1 mouse cellular context compared by ENCODE assay signal in the genomic region with DNA sequence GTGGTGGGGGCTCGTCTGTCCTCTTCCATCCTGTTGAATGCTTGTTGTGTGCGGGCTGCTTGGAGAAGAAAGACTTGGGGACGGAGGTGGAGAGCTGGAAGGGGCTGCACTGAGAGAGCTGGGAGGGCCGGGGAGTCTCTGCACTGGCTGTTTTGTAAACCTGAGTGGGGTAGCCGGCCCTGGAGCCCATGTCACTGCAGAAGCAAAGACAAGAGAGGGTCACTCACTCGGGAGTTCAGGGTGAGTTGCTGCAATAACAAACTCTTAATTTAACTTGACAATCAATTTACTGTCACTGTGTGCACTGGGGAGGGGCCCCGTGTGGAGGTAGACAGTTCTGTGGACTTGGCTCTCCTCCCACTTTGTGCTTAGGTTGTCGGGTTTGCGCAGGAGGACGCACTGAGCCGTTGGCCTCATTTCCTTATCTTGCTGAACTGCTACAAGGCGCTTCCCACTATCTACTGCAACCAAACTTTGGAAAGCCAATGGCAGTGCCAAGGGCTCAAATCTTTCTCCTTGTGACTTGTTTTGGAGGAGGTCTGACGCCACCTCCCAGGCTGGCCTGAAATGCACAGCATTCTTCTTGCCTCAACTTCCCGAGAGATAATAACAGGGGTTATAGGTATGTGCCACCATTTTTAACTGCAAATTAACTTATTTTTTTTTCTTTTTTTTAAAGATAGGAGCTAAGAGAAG.
TF ChIP-seq lines count a peak whose summit lies in the region.

No protein-coding gene starts in this region.

TF ChIP-seq in MEL, 35 proteins besides CTCF, POLR2A, EP300 and RAD21:
- TF ChIP-seq TCF12 (IDR thresholded peaks at IDR 0.05; ENCODE audit: low read depth, low read length) (peak; percentile 97), NELFE (IDR thresholded peaks at IDR 0.05; ENCODE audit: low read depth, low read length) (peak; percentile 20), MEF2A (IDR thresholded peaks at IDR 0.05; ENCODE audit: extremely low read depth, insufficient replicate concordance, low read depth, low read length, poor library complexity, severe bottlenecking) (no peak), ETS1 (IDR thresholded peaks at IDR 0.05; ENCODE audit: low read depth, low read length) (peak; percentile 95), JUND (IDR thresholded peaks at IDR 0.05; ENCODE audit: low read depth, low read length) (0 out of 2 replicates have a peak, but pooled peaks have one; percentile 3), CHD2 (IDR thresholded peaks at IDR 0.05; ENCODE audit: low read length) (no peak), UBTF (IDR thresholded peaks at IDR 0.05; ENCODE audit: borderline replicate concordance, insufficient read depth, low read depth, low read length) (no peak), RCOR1 (IDR thresholded peaks at IDR 0.05; ENCODE audit: low read depth, low read length) (peak; percentile 90), TAL1 (IDR thresholded peaks at IDR 0.05; ENCODE audit: low read length) (peak; percentile 92), MAX (IDR thresholded peaks at IDR 0.05; ENCODE audit: low read length) (no peak; the same call in none of the 2 replicates), ELF1 (IDR thresholded peaks at IDR 0.05; ENCODE audit: low read depth, low read length) (peak; percentile 55; the same call in 1 of the 2 replicates), MXI1 (IDR thresholded peaks at IDR 0.05; ENCODE audit: low read depth, low read length) (peak; percentile 69), HCFC1 (IDR thresholded peaks at IDR 0.05; ENCODE audit: low read depth, low read length) (peak; percentile 66), ZNF384 (IDR thresholded peaks at IDR 0.05; ENCODE audit: low read depth, low read length) (peak; percentile 87), SMC3 (IDR thresholded peaks at IDR 0.05; ENCODE audit: low read depth, low read length) (no peak), POLR2AphosphoS2 (IDR thresholded peaks at IDR 0.05; ENCODE audit: low read length) (peak; percentile 53; the same call in 1 of the 2 replicates), TBP (IDR thresholded peaks at IDR 0.05; ENCODE audit: low read depth, low read length) (peak; percentile 69; the same call in 1 of the 2 replicates), ZKSCAN1 (IDR thresholded peaks at IDR 0.05; ENCODE audit: low read depth, low read length) (no peak), MAFK (IDR thresholded peaks at IDR 0.05; ENCODE audit: borderline replicate concordance, low read depth, low read length) (no peak), MYB (IDR thresholded peaks at IDR 0.05; ENCODE audit: low read depth, low read length) (peak; percentile 97), USF2 (IDR thresholded peaks at IDR 0.05; ENCODE audit: borderline replicate concordance in 1 of 2, insufficient read depth in 1 of 2, low read depth in 1 of 2, low read length in 2 of 2) (no peak), POLR2AphosphoS5 (IDR thresholded peaks at IDR 0.05; ENCODE audit: borderline replicate concordance, low read depth, low read length) (no peak), USF1 (IDR thresholded peaks at IDR 0.05; ENCODE audit: low read depth, low read length) (peak; percentile 43), KAT2A (conservative IDR thresholded peaks at IDR 0.05; ENCODE audit: low read depth, low read length) (peak; percentile 52), NRF1 (IDR thresholded peaks at IDR 0.05; ENCODE audit: insufficient read depth, low read depth, low read length, poor library complexity, severe bottlenecking) (peak; percentile 66), ZC3H11A (IDR thresholded peaks at IDR 0.05; ENCODE audit: low read depth, low read length) (no peak), GABPA (IDR thresholded peaks at IDR 0.05; ENCODE audit: low read depth, low read length) (no peak), MAZ (IDR thresholded peaks at IDR 0.05; ENCODE audit: low read depth, low read length) (peak; percentile 36; the same call in 1 of the 2 replicates), GATA1 (IDR thresholded peaks at IDR 0.05; ENCODE audit: low read depth, low read length) (peak; percentile 98), ZMIZ1 (IDR thresholded peaks at IDR 0.05; ENCODE audit: low read depth, low read length) (peak; percentile 35; the same call in 1 of the 2 replicates), CHD1 (IDR thresholded peaks at IDR 0.05; ENCODE audit: low read depth, low read length) (0 out of 2 replicates have a peak, but pooled peaks have one; percentile 8), E2F4 (IDR thresholded peaks at IDR 0.05; ENCODE audit: borderline replicate concordance, low read depth, low read length) (no peak), SIN3A (IDR thresholded peaks at IDR 0.05; ENCODE audit: low read length) (peak; percentile 93), MYC (IDR thresholded peaks at IDR 0.05; ENCODE audit: low read depth, low read length) (peak; percentile 84), BHLHE40 (IDR thresholded peaks at IDR 0.05; ENCODE audit: borderline replicate concordance, low read depth, low read length) (peak; percentile 2; the same call in 1 of the 2 replicates)
